Comparison of ENCODE assay signal across 11 mouse cellular contexts in genomic region chr11:60247753-60248550, GRCm38 (mm10). TPM values are rescaled to one million over a fixed set of nuclear protein-coding genes. Genes with fewer than 3 reads are reported as not detected.
DNase-seq lines count a peak whose midpoint lies in the region; ATAC-seq and TF ChIP-seq lines count a peak whose summit lies in the region.
"Had no signal": no experiment of that assay in that cellular context is flagged by ENCODE, and none has a peak within 500 bp of the region (broad histone marks: within the 10 kb centered on the region; RNA-seq: fewer than 3 reads in every experiment).

No protein-coding gene starts in this region.

- H3K4me1 ChIP-seq in intestine, embryonic 15.5 days (replicated peaks) = peaks cover 19% of the 10 kb centered on the region
- peaks cover 3% of the 10 kb centered on the region; the same call in 1 of the 2 replicates for H3K4me1 ChIP-seq in intestine, embryonic 16.5 days (ENCODE audit: control insufficient read depth, insufficient read depth, low read length)
- peaks cover 6% of the 10 kb centered on the region for H3K4me1 ChIP-seq in ES-Bruce4 (ENCODE audit: control insufficient read depth, insufficient read depth, low read length)
- H3K4me1 ChIP-seq in forebrain, embryonic 16.5 days (replicated peaks; ENCODE audit: control insufficient read depth, insufficient read depth, low read length) = peaks cover 7% of the 10 kb centered on the region

- TF ChIP-seq EP300 in ES-Bruce4 (IDR thresholded peaks at IDR 0.05; ENCODE audit: insufficient read depth, low read depth, low read length) = peak; percentile 55; the same call in 1 of the 2 replicates

- no peak for TF ChIP-seq POLR2A in ES-Bruce4 (IDR thresholded peaks at IDR 0.05; ENCODE audit: insufficient read depth, low read length)

- 0 out of 2 replicates have a peak, but pooled peaks cover 7% of the 10 kb centered on the region for H3K36me3 ChIP-seq in intestine, embryonic 15.5 days
- H3K36me3 ChIP-seq in intestine, embryonic 16.5 days (ENCODE audit: control insufficient read depth, insufficient read depth, low read length) = peaks cover 3% of the 10 kb centered on the region; the same call in 1 of the 2 replicates
- no peaks in the 10 kb centered on the region for H3K36me3 ChIP-seq in ES-Bruce4 (ENCODE audit: control insufficient read depth, insufficient read depth, low read length, poor library complexity, severe bottlenecking)
- no peaks in the 10 kb centered on the region for H3K36me3 ChIP-seq in forebrain, embryonic 16.5 days (ENCODE audit: control insufficient read depth, insufficient read depth)

- H3K9ac ChIP-seq in intestine, embryonic 15.5 days = no peak overlapping the region
- H3K9ac ChIP-seq in intestine, embryonic 16.5 days (ENCODE audit: low read depth, low read length) = no peak overlapping the region
- H3K9ac ChIP-seq in ES-Bruce4 (ENCODE audit: low read depth, poor library complexity, severe bottlenecking) = no peak overlapping the region
- H3K9ac ChIP-seq in forebrain, embryonic 16.5 days (replicated peaks; ENCODE audit: low read depth, low read length) = no peak overlapping the region
- H3K9ac ChIP-seq: limb, embryonic 12.5 days had no signal

- ATAC-seq in intestine, embryonic 15.5 days = no peak
- ATAC-seq in intestine, embryonic 16.5 days = no peak
- ATAC-seq in forebrain, embryonic 16.5 days = no peak; the same call in 1 of the 2 replicates

- H3K4me2 ChIP-seq in intestine, embryonic 15.5 days (replicated peaks) = 0 out of 2 replicates have a peak overlapping the region, but pooled peaks have one; percentile 1
- H3K4me2 ChIP-seq in intestine, embryonic 16.5 days (ENCODE audit: low read depth, low read length) = no peak overlapping the region
- H3K4me2 ChIP-seq in forebrain, embryonic 16.5 days (ENCODE audit: low read length) = no peak overlapping the region
- H3K4me2 ChIP-seq: limb, embryonic 12.5 days had no signal

- no peak for TF ChIP-seq CTCF in ES-Bruce4 (IDR thresholded peaks at IDR 0.05; ENCODE audit: low read depth, low read length)

- H3K27me3 ChIP-seq in intestine, embryonic 15.5 days (replicated peaks) = no peaks in the 10 kb centered on the region
- no peaks in the 10 kb centered on the region for H3K27me3 ChIP-seq in intestine, embryonic 16.5 days (replicated peaks; ENCODE audit: control insufficient read depth, insufficient read depth, low read length)
- no peaks in the 10 kb centered on the region for H3K27me3 ChIP-seq in ES-Bruce4 (ENCODE audit: control insufficient read depth, insufficient read depth, low read length, poor library complexity, severe bottlenecking)
- no peaks in the 10 kb centered on the region for H3K27me3 ChIP-seq in forebrain, embryonic 16.5 days (replicated peaks; ENCODE audit: control insufficient read depth, insufficient read depth, low read length)
- H3K27me3 ChIP-seq: limb, embryonic 12.5 days had no signal

- 54% methylated on average over 5 of the region's 5 CpGs for WGBS in intestine, embryonic 15.5 days
- 51% methylated on average over 5 of the region's 5 CpGs for WGBS in intestine, embryonic 16.5 days
- WGBS in forebrain, embryonic 16.5 days = 51% methylated on average over 5 of the region's 5 CpGs

- no peaks in the 10 kb centered on the region for H3K9me3 ChIP-seq in intestine, embryonic 15.5 days
- H3K9me3 ChIP-seq in intestine, embryonic 16.5 days (ENCODE audit: control insufficient read depth, low read length) = 0 out of 2 replicates have a peak, but pooled peaks cover 2% of the 10 kb centered on the region
- no peaks in the 10 kb centered on the region for H3K9me3 ChIP-seq in ES-Bruce4 (replicated peaks; ENCODE audit: control insufficient read depth, insufficient read depth, low read length, poor library complexity, severe bottlenecking)
- H3K9me3 ChIP-seq in forebrain, embryonic 16.5 days (ENCODE audit: control insufficient read depth, low read length) = no peaks in the 10 kb centered on the region

- no peak overlapping the region for H3K27ac ChIP-seq in intestine, embryonic 15.5 days
- H3K27ac ChIP-seq in intestine, embryonic 16.5 days (ENCODE audit: low read length) = no peak overlapping the region
- H3K27ac ChIP-seq in ES-Bruce4 (ENCODE audit: insufficient read depth, low read length) = peak overlapping the region; percentile 62; the same call in 1 of the 2 replicates
- H3K27ac ChIP-seq in forebrain, embryonic 16.5 days (ENCODE audit: low read length) = peak overlapping the region; percentile 77

- DNase-seq in cerebellum, adult 8-10 months = peak; percentile 54
- DNase-seq in adrenal gland, adult (ENCODE audit: inconsistent age in 2 of 2, low spot score in 1 of 2) = no peak
- no peak for DNase-seq in T-cell, adult 2 months (ENCODE audit: low spot score)
- DNase-seq in adipocyte (ENCODE audit: low spot score) = no peak
- DNase-seq: adrenal gland, postnatal 14 days; kidney, adult 8-10 months had no signal

- H3K4me3 ChIP-seq in intestine, embryonic 15.5 days (replicated peaks) = no peak overlapping the region
- no peak overlapping the region for H3K4me3 ChIP-seq in intestine, embryonic 16.5 days (ENCODE audit: low read length)
- H3K4me3 ChIP-seq in ES-Bruce4 (ENCODE audit: low read depth, low read length) = no peak overlapping the region
- H3K4me3 ChIP-seq in forebrain, embryonic 16.5 days (replicated peaks; ENCODE audit: low read length) = no peak overlapping the region
- H3K4me3 ChIP-seq: limb, embryonic 12.5 days had no signal

RNA-seq across cellular contexts. Expression of gene Srebf1, which starts 25.6 kb away (rescaled TPM):
- 89.5 and 108 TPM in 2 replicates for polyA plus RNA-seq in intestine, embryonic 15.5 days (2015; fragmentation: Nextera tagmentation; extraction: Ambion mirVana)
- 81.0 and 95.2 TPM in 2 replicates for polyA plus RNA-seq in intestine, embryonic 16.5 days (2015; fragmentation: Nextera tagmentation; extraction: Ambion mirVana)
- polyA plus RNA-seq in ES-Bruce4 (2011; ENCODE audit: insufficient read depth, insufficient read length, low read depth, missing spikeins) = 60.5 and 68.6 TPM in 2 replicates
- polyA plus RNA-seq in forebrain, embryonic 16.5 days (2015; fragmentation: Nextera tagmentation; extraction: Ambion mirVana) = 41.1 and 46.9 TPM in 2 replicates

Comparison
In these comparisons a context has a peak if more than half of its experiments do, and no peak if none do; other contexts are left out.
1. H3K27ac ChIP-seq: peak in ES-Bruce4 (single experiment) and forebrain, embryonic 16.5 days (single experiment); none in intestine, embryonic 15.5 days (single experiment) and intestine, embryonic 16.5 days (single experiment).